ENCODE assay signal across 13 mouse cellular contexts in genomic region chr7:116223010-116223783, GRCm38 (mm10).
DNase-seq lines count a peak whose midpoint lies in the region; ATAC-seq and TF ChIP-seq lines count a peak whose summit lies in the region.
"Had no signal": no experiment of that assay in that cellular context is flagged by ENCODE, and none has a peak within 500 bp of the region (broad histone marks: within the 10 kb centered on the region; RNA-seq: fewer than 3 reads in every experiment).

No protein-coding gene starts in this region.

- H3K4me1 ChIP-seq in forebrain, embryonic 13.5 days, result peaks cover 41% of the 10 kb centered on the region
- peaks cover 23% of the 10 kb centered on the region for H3K4me1 ChIP-seq in forebrain, embryonic 16.5 days (replicated peaks; ENCODE audit: control insufficient read depth, insufficient read depth, low read length)
- peaks cover 48% of the 10 kb centered on the region for H3K4me1 ChIP-seq in midbrain, embryonic 10.5 days
- H3K4me1 ChIP-seq in midbrain, embryonic 15.5 days, result peaks cover 16% of the 10 kb centered on the region
- peaks cover 28% of the 10 kb centered on the region for H3K4me1 ChIP-seq in hindbrain, postnatal 0 days (ENCODE audit: insufficient read depth, low read length)

- H3K9ac ChIP-seq in forebrain, embryonic 13.5 days, result no peak overlapping the region
- H3K9ac ChIP-seq in forebrain, embryonic 16.5 days (replicated peaks; ENCODE audit: low read depth, low read length), result no peak overlapping the region
- no peak overlapping the region for H3K9ac ChIP-seq in midbrain, embryonic 15.5 days
- no peak overlapping the region for H3K9ac ChIP-seq in hindbrain, postnatal 0 days (replicated peaks; ENCODE audit: low read length)
- H3K9ac ChIP-seq: neural tube, embryonic 15.5 days had no signal

- no peak overlapping the region for H3K4me3 ChIP-seq in forebrain, embryonic 13.5 days
- no peak overlapping the region for H3K4me3 ChIP-seq in forebrain, embryonic 16.5 days (replicated peaks; ENCODE audit: low read length)
- no peak overlapping the region for H3K4me3 ChIP-seq in midbrain, embryonic 10.5 days
- H3K4me3 ChIP-seq in midbrain, embryonic 15.5 days, result no peak overlapping the region
- no peak overlapping the region for H3K4me3 ChIP-seq in hindbrain, postnatal 0 days (ENCODE audit: low read length)
- H3K4me3 ChIP-seq: neural tube, embryonic 15.5 days had no signal

- WGBS in forebrain, embryonic 13.5 days, result 36% methylated on average over 14 of the region's 14 CpGs
- WGBS in forebrain, embryonic 16.5 days, result 33% methylated on average over 14 of the region's 14 CpGs
- 36% methylated on average over 14 of the region's 14 CpGs for WGBS in midbrain, embryonic 10.5 days
- WGBS in midbrain, embryonic 15.5 days, result 25% methylated on average over 14 of the region's 14 CpGs
- 35% methylated on average over 14 of the region's 14 CpGs for WGBS in hindbrain, postnatal 0 days

- H3K27ac ChIP-seq in forebrain, embryonic 13.5 days, result no peak overlapping the region
- no peak overlapping the region for H3K27ac ChIP-seq in forebrain, embryonic 16.5 days (ENCODE audit: low read length)
- H3K27ac ChIP-seq in midbrain, embryonic 10.5 days (replicated peaks), result peak overlapping the region; percentile 33
- no peak overlapping the region for H3K27ac ChIP-seq in midbrain, embryonic 15.5 days
- H3K27ac ChIP-seq in hindbrain, postnatal 0 days, result no peak overlapping the region
- H3K27ac ChIP-seq: neural tube, embryonic 15.5 days had no signal

- no peaks in the 10 kb centered on the region for H3K9me3 ChIP-seq in forebrain, embryonic 13.5 days (replicated peaks)
- no peaks in the 10 kb centered on the region for H3K9me3 ChIP-seq in forebrain, embryonic 16.5 days (ENCODE audit: control insufficient read depth, low read length)
- H3K9me3 ChIP-seq in midbrain, embryonic 10.5 days (replicated peaks), result 0 out of 2 replicates have a peak, but pooled peaks cover 5% of the 10 kb centered on the region
- H3K9me3 ChIP-seq in midbrain, embryonic 15.5 days, result no peaks in the 10 kb centered on the region
- no peaks in the 10 kb centered on the region for H3K9me3 ChIP-seq in hindbrain, postnatal 0 days (ENCODE audit: low read length)
- H3K9me3 ChIP-seq: neural tube, embryonic 15.5 days had no signal

- no peaks in the 10 kb centered on the region for H3K36me3 ChIP-seq in forebrain, embryonic 13.5 days (ENCODE audit: poor library complexity, severe bottlenecking)
- H3K36me3 ChIP-seq in forebrain, embryonic 16.5 days (ENCODE audit: control insufficient read depth, insufficient read depth), result no peaks in the 10 kb centered on the region
- peaks cover 3% of the 10 kb centered on the region; the same call in 1 of the 2 replicates for H3K36me3 ChIP-seq in midbrain, embryonic 10.5 days
- H3K36me3 ChIP-seq in midbrain, embryonic 15.5 days (replicated peaks), result no peaks in the 10 kb centered on the region
- H3K36me3 ChIP-seq in hindbrain, postnatal 0 days (ENCODE audit: insufficient read depth, low read length), result no peaks in the 10 kb centered on the region
- H3K36me3 ChIP-seq: neural tube, embryonic 15.5 days had no signal

- 0 out of 2 replicates have a peak, but pooled peaks have one; percentile 14 for TF ChIP-seq CTCF in hindbrain, postnatal 0 days (IDR thresholded peaks at IDR 0.05; ENCODE audit: low read depth)

- H3K27me3 ChIP-seq in forebrain, embryonic 13.5 days, result no peaks in the 10 kb centered on the region
- H3K27me3 ChIP-seq in forebrain, embryonic 16.5 days (replicated peaks; ENCODE audit: control insufficient read depth, insufficient read depth, low read length), result no peaks in the 10 kb centered on the region
- H3K27me3 ChIP-seq in midbrain, embryonic 10.5 days (ENCODE audit: low read depth, poor library complexity, severe bottlenecking), result no peaks in the 10 kb centered on the region
- no peaks in the 10 kb centered on the region for H3K27me3 ChIP-seq in midbrain, embryonic 15.5 days (replicated peaks)
- H3K27me3 ChIP-seq in hindbrain, postnatal 0 days (ENCODE audit: insufficient read depth, low read length), result no peaks in the 10 kb centered on the region
- H3K27me3 ChIP-seq: neural tube, embryonic 15.5 days had no signal

- H3K4me2 ChIP-seq in forebrain, embryonic 13.5 days, result no peak overlapping the region
- no peak overlapping the region for H3K4me2 ChIP-seq in forebrain, embryonic 16.5 days (ENCODE audit: low read length)
- no peak overlapping the region for H3K4me2 ChIP-seq in midbrain, embryonic 15.5 days
- H3K4me2 ChIP-seq in hindbrain, postnatal 0 days (ENCODE audit: low read depth, low read length), result no peak overlapping the region
- H3K4me2 ChIP-seq: liver, embryonic 11.5 days; neural tube, embryonic 15.5 days had no signal

- no peak for DNase-seq in midbrain, embryonic 10.5 days (ENCODE audit: low spot score)
- no peak for DNase-seq in hindbrain, postnatal 0 days (ENCODE audit: low spot score)
- DNase-seq in gastrocnemius, adult 18-20 months (ENCODE audit: low spot score), result no peak
- DNase-seq: adrenal gland, adult 8-10 months; heart, postnatal 36 days; right cerebral cortex, postnatal 25 days had no signal

- peak; percentile 13; the same call in 1 of the 2 replicates for ATAC-seq in forebrain, embryonic 13.5 days
- ATAC-seq in forebrain, embryonic 16.5 days, result no peak
- ATAC-seq in midbrain, embryonic 15.5 days (replicated peaks), result no peak
- peak; percentile 27; the same call in 1 of the 2 replicates for ATAC-seq in hindbrain, postnatal 0 days
- ATAC-seq in granulocyte monocyte progenitor cell, adult 5-6 weeks (replicated peaks; ENCODE audit: poor library complexity, severe bottlenecking), result no peak
- ATAC-seq in megakaryocyte progenitor cell, adult 5-6 weeks (replicated peaks; ENCODE audit: poor library complexity), result no peak

Comparison
In these comparisons a context has a peak if more than half of its experiments do, and no peak if none do; other contexts are left out.
1. ATAC-seq: peak in forebrain, embryonic 13.5 days (single experiment) and hindbrain, postnatal 0 days (single experiment); none in forebrain, embryonic 16.5 days (single experiment), midbrain, embryonic 15.5 days (single experiment), granulocyte monocyte progenitor cell, adult 5-6 weeks (single experiment) and megakaryocyte progenitor cell, adult 5-6 weeks (single experiment).